Mouse (Mus musculus) layer of hippocampus, postnatal 10 days (tissue): ENCODE results near the gene Ppfia1. TPM values are rescaled to one million over a fixed set of nuclear protein-coding genes. Genes with fewer than 3 reads are reported as not detected.

Source experiments
- DNase-seq, 2 experiments: peaks; one replicate each; pipeline ENCODE4 v3.0.0; 2021; ENCODE audit warnings: low spot score in 2 of 2
- total RNA-seq, 2 experiments: library from RNA; stranded (reverse); gene quantifications; 2 replicates each; pipeline ENCODE4 v1.2.3; 2021

Ppfia1 gene
- total RNA-seq, 2 experiments from 2014 or later, result 35.8 to 41.2 TPM

GRCm38 (mm10) chr7:144490201-144490873, 63.2 kb downstream of the Ppfia1 start:
- DNase-seq, result no peak

DNA sequence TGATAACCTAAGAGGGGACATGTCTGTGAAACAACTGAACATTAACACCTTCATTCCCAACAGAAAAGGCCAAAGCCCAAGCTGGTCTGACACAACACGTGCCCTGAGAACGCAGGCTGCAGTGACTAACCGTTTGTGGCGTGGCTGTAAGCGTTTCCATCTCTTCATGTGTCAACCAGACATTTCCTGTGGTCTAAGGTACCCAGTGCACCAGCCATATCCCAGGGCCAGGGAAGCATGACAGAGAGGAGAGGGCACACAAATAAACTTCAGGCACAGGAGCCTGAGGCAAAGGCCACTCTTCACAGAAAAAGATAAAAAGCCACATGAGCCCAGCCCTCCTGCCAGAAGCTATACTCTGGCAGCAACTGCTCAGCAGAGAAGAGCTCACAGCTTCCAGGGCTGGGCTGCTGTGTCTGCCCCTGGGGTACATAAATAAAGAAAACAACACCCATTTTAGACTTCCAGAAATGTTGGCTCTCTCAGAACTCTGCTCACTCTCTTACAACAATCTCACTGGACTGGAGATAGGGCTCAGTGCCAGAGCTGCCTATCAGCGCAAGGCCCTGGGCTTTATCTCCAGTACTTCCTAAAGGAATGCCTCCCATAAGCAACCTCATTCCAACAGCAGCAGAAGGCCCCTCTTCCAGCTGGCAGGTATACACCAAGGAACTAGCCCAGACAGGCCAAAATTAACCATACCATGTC, 64.3 kb downstream of the Ppfia1 start:
- no peak for DNase-seq

DNA sequence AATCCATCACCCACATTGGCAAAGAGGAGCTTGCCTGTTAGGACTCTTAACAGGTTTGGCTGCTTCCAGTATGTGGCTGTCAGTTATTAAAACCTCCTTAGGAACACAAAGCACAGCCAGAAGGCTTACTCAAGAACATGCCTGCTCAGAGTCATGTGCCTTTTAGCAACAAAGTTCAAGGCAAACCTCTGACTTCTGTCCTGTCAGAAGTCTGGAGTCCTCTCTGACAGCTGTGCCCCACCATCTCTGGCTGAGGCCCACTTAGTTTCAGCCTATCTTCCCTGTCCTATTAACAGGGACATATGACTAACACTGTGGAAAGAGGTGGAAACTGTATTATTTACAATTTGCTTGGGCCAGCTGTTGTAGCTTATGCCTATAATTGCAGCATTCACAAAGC, 73.2 kb downstream of the Ppfia1 start:
- DNase-seq, result no peak

GRCm38 (mm10) chr7:144479569-144479968, 74.0 kb downstream of the Ppfia1 start:
- no peak for DNase-seq

- DNase-seq, result no peak
Measured at GRCm38 (mm10) chr7:144475741-144476140, 77.8 kb downstream of the Ppfia1 start.

- DNase-seq, result no peak
Measured at GRCm38 (mm10) chr7:144473486-144473885, 80.0 kb downstream of the Ppfia1 start.

GRCm38 (mm10) chr7:144471103-144471502, 82.4 kb downstream of the Ppfia1 start:
- no peak for DNase-seq

- DNase-seq, result peak; percentile 87 to 90
Measured at GRCm38 (mm10) chr7:144470545-144471059, 82.9 kb downstream of the Ppfia1 start, which contains the start of gene Cttn. Cttn (minus strand) TSS chr7:144471009.

GRCm38 (mm10) chr7:144469908-144470544, 83.5 kb downstream of the Ppfia1 start:
- DNase-seq, result peak in 1 of 2 experiments; percentile 28

DNA sequence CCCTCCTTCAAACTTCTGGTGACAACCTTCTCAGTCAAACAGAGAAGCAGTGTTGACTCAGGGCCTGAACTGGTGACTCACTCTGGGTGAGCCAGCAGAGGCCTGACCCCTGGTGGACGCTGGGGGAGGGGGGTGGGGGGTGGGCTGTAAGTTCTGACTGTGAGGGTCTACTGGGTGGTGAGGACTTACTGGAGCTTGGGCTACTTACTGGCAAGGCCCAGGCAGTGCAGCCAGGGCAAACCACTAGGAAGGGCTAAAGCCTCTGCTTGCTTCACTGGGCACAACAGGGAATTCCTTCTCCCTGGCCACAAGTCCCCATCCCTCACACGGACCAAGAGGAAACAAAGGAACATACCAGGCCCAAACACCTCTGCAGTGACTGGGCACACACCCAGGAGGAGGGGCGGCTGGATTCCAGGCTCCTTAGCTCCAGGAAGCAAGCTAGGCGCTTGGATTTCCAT, 84.3 kb downstream of the Ppfia1 start:
- DNase-seq, result no peak

- DNase-seq, result no peak
Measured at GRCm38 (mm10) chr7:144468741-144469140, 84.8 kb downstream of the Ppfia1 start.

DNA sequence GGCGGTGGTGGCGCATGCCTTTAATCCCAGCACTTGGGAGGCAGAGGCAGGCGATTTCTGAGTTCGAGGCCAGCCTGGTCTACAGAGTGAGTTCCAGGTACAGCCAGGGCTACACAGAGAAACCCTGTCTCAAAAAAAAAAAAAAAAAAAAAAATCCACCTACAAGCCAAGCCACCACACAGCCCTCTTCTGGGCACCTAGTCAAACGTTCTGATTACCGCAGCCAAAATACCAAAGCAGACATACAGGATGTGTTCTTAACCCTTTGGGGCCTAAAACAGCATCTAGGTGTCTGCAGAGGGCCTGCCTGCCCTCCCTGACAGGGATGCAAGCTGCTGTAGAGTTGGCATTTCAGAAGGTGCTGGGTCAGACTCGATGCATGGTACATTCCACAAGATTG, 91.0 kb downstream of the Ppfia1 start:
- DNase-seq, result no peak

- DNase-seq, result no peak
Measured at GRCm38 (mm10) chr7:144461246-144461902, 92.2 kb downstream of the Ppfia1 start.

DNA sequence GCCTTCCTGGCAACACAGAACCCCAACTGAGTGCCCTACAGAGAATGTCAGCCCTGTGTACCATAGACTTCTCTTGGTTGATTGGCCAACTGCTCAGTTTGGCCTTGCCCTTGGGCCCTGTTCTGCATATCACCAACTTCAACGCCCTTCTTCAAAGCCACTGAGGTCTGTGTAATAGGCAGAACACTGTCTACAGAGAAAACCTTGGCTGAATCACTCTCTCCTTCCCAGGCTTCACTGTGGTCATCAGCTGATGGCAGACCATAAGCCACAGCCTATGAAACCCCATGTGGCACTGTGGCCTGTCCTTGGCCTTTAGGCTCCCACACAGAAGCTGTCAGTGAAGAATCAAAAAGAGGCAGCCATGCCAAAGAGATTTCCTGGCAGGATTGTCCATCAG, 94.6 kb downstream of the Ppfia1 start:
- no peak for DNase-seq

DNA sequence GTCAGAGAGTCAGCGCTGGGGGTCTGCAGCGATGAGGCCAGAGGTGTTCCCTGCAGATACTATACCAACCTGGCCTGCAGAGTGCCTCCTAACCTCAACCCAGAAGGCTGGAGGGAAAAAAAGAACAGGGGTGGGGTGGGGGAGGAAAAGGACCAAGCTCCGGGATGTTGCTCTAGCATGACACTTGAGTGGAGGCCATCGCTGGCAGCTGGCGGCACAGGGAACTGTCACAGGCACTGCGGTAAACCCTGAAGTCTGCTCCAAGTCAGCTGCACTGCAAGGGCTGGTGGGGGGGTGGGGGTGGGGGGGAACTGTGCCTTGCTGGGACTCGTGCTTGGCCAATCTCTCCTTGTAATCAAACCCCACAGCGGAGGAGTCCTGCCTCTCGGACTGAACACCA, 102.9 kb downstream of the Ppfia1 start:
- no peak for DNase-seq

GRCm38 (mm10) chr7:144449637-144450570, 103.6 kb downstream of the Ppfia1 start:
- peak; percentile 91 to 93 for DNase-seq

DNA sequence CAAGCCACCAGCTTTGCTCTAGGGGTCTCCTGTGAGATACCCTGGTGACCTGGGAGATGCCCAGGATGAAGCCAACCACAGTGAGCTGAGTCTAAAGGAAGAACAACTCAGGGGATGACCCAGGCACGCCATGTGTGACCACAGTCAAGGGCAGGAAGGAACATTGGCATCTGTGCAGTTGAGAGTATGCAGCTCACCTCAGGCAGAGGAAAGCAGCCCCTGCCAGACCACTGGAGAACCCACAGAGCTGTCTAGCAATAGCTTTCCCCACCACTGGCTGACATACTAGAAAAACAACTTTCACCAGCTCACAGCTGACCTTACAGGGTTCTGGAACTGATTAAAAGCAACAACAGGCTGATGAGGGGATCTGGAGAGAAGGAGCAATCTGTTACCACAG, 105.3 kb downstream of the Ppfia1 start:
- DNase-seq, result no peak

DNA sequence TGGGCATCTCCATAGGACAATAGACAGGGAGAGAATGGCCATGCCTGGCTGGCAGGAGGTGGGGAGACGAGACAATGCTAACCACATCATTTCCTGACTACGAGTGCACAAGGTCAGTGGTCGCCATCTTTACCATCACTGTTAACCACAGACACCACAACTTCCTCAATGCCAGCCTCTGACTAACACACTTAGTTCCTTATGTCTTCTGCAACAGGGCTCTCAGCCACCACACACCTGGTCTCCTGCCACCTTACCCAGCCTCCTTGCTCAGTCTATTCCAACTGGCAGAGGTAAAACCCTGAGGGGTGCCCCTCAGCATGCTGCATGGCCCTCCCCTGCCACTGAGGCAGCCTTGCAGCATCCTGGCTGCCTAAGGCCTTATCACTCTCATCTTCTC, 106.4 kb downstream of the Ppfia1 start:
- DNase-seq, result no peak

DNA sequence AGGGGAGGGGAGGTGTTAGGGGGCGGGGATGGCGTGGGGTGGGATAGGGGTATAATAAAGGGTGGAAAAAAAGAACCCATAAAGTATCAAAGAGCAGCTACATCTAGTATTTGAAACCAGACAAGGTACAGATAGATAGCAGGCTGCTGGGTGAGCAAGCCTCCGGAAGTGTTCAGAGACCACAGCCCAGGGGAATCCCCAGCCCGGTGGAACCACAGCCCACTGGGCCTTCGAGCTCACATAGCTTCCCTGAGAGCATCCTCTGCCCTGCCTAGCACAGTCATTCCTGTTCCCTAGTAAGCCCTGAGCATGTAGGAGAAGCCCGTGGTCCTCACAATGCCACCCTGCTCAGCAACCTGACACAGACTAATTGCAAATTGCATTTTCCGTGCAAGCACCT, 108.7 kb downstream of the Ppfia1 start:
- no peak for DNase-seq

DNA sequence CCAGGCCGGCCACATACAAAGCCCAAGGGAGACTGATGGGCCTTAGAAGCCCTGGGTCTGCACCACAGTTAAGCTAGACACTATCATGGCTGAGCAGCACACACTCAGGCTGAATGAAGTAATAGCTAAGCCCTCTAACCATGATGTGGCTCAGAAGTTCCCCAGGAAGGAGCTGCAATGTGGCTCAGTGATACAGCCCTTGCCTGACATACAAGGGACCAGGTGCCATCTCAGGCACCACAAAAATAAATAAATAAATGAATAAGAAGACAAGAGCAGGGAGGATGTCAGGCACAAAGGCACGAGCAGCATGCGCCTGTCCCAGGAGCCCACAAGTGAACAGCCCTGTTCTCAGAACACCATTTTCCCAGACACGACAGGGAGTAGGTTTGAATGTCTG, 111.6 kb downstream of the Ppfia1 start:
- no peak for DNase-seq
